Mouse (Mus musculus) lung, adult 10 weeks (tissue): Measurements from ENCODE around the gene Tmem41b. TPM values are rescaled to one million over a fixed set of nuclear protein-coding genes. Genes with fewer than 3 reads are reported as not detected.

ENCODE experiments used
- polyA plus RNA-seq: library from polyadenylated mRNA; stranded (reverse); fragments of 350-450 nt; fragmentation: Illumina TruSeq; extraction: RNeasy Lipid Tissue Mini Kit (QIAGEN cat#74804); gene quantifications from one replicate; pipeline ENCODE4 v1.2.3, GENCODE M21; 2014; ENCODE audit warnings: low read depth, low replicate concordance; ENCODE audit not compliant: insufficient read depth

Gene Tmem41b
- polyA plus RNA-seq: 30.8 TPM

GRCm38 (mm10) chr7:109986775-109987174, at the start of gene Tmem41b:
Gene Tmem41b (minus strand): TSS chr7:109986929.

GRCm38 (mm10) chr7:110018117-110018630, 31.4 kb upstream of the Tmem41b start, which contains the start of gene Ipo7:
Gene Ipo7 (plus strand): TSS chr7:110018274.

GRCm38 (mm10) chr7:109959716-109960612, 26.8 kb downstream of the Tmem41b start, which contains the start of gene Dennd5a:
Gene Dennd5a (minus strand): TSS chr7:109960470.

Other genes with a start within 250 kb of the Tmem41b start
- gene Tmem9b, start 234.1 kb downstream of the Tmem41b start, polyA plus RNA-seq: 60.0 TPM
- 0.19 TPM for gene Nrip3, start 204.9 kb downstream of the Tmem41b start, polyA plus RNA-seq
- 6.5 TPM for gene Scube2, start 121.2 kb downstream of the Tmem41b start, polyA plus RNA-seq
- gene Dennd5a, start 26.5 kb downstream of the Tmem41b start, polyA plus RNA-seq: 69.5 TPM
- gene Ipo7, start 31.3 kb upstream of the Tmem41b start, polyA plus RNA-seq: 29.3 TPM
- gene Zfp143, start 74.3 kb upstream of the Tmem41b start, polyA plus RNA-seq: 6.8 TPM
- gene Wee1, start 135.1 kb upstream of the Tmem41b start, polyA plus RNA-seq: 2.5 TPM
- 27.2 TPM for gene Swap70, start 234.8 kb upstream of the Tmem41b start, polyA plus RNA-seq